Mouse (Mus musculus) cortical plate, adult 2 months (tissue): ENCODE measurements at regions not wholly inside any gene's neighbourhood (a gene's known extent, or its start where the extent isn't known, plus 50 kb on each side); places are given as distances from the start of the nearest gene placed in this dataset.
A peak's percentile ranks its signal among the peaks of the same experiment; 100 is the strongest.

Source experiments
- H3K27ac ChIP-seq: fragments of 200-500 bp; 2 replicates; pipeline ENCODE4 v1.5.1; 2012; ENCODE audit warnings: low read length, control low read depth, inconsistent platforms; ENCODE audit not compliant: insufficient read depth
- H3K4me1 ChIP-seq: fragments of 200-500 bp; 2 replicates; pipeline ENCODE4 v1.6.1; 2011; ENCODE audit warnings: low read length; ENCODE audit not compliant: control insufficient read depth, insufficient read depth
- H3K4me3 ChIP-seq: fragments of 200-500 bp; 2 replicates; pipeline ENCODE4 v1.5.1; 2011; ENCODE audit warnings: mild to moderate bottlenecking, low read length, control low read depth; ENCODE audit not compliant: insufficient read depth
- CTCF ChIP-seq: fragments of 200-500 bp; IDR thresholded peaks from 2 replicates; pipeline ENCODE4 v1.5.1; 2011; ENCODE audit warnings: mild to moderate bottlenecking, control low read depth, low read length; ENCODE audit not compliant: insufficient read depth; ENCODE audit errors: extremely low read depth
- POLR2A ChIP-seq: fragments of 200-500 bp; IDR thresholded peaks from 2 replicates; pipeline ENCODE4 v1.6.1; 2011; ENCODE audit warnings: mild to moderate bottlenecking, low read length, control low read depth; ENCODE audit not compliant: insufficient read depth; ENCODE audit errors: extremely low read depth

DNA sequence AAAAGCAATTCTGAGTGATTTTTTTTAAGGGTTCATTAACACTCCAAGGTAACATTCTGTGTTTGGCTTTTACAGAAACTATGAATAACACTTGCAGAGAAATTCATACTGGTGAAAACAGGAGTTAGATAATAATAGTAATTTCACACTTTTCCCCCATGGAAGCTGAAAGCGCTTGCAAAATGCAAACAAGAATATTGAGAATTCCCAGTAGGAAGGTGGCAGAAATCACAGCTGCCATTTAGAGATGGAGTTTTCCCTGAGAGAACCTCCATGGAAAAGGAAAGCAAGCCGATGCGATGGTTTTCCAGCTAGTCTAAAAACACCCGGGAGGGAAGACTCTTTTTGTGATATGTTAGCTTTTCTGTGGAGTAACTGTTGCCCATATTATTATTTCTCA, 174.1 kb upstream of the App start:
- no peak overlapping the region for H3K4me3 ChIP-seq
- H3K4me1 ChIP-seq: peaks cover 3% of the 10 kb centered on the region; the same call in 1 of the 2 replicates
- no peak for TF ChIP-seq CTCF
- TF ChIP-seq POLR2A: no peak
- no peak overlapping the region for H3K27ac ChIP-seq

DNA sequence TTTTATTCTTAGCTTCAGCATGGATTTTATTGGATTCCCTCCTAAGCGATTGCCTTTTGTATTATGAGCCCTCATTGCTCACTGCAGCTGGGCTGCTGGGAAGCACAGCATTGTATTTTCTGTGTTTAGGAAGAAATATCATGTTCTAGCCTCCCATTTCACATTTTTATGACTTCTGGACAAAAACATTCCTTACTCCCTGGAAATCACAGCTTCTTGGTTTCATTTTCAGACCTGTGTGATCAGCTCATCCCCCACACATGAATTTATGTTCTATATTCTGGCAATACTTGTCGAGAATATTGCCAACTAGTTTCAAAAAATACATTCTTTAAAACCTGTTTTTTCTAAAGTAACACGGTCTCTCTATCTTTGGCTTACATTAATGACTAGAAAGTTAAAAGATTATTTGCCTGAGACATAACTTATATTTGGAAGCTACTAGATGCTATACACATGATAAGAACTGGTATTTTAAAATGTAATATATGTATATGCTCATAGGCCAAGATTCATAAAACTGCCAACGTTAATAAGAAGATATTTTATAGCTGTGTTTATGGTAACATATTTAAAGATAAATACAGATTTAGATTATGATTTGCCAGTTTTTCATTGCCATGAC, 163.0 kb upstream of the App start:
- no peaks in the 10 kb centered on the region for H3K4me1 ChIP-seq
- no peak overlapping the region for H3K27ac ChIP-seq
- TF ChIP-seq POLR2A (no peak), CTCF (no peak)
- no peak overlapping the region for H3K4me3 ChIP-seq

- H3K27ac ChIP-seq: no peak overlapping the region
- no peak overlapping the region for H3K4me3 ChIP-seq
- TF ChIP-seq POLR2A (no peak), CTCF (no peak)
- H3K4me1 ChIP-seq: no peaks in the 10 kb centered on the region
Measured at GRCm38 (mm10) chr16:85333543-85333942, 160.0 kb upstream of the App start.

- H3K4me1 ChIP-seq: no peaks in the 10 kb centered on the region
- no peak overlapping the region for H3K27ac ChIP-seq
- TF ChIP-seq POLR2A (no peak), CTCF (no peak)
- peak overlapping the region; percentile 21; the same call in 1 of the 2 replicates for H3K4me3 ChIP-seq
Measured at GRCm38 (mm10) chr16:85312018-85312417, 138.5 kb upstream of the App start.

GRCm38 (mm10) chr16:85309493-85309892, 135.9 kb upstream of the App start:
- no peak overlapping the region for H3K4me3 ChIP-seq
- no peak for TF ChIP-seq CTCF
- TF ChIP-seq POLR2A: no peak
- no peak overlapping the region for H3K27ac ChIP-seq
- no peaks in the 10 kb centered on the region for H3K4me1 ChIP-seq

DNA sequence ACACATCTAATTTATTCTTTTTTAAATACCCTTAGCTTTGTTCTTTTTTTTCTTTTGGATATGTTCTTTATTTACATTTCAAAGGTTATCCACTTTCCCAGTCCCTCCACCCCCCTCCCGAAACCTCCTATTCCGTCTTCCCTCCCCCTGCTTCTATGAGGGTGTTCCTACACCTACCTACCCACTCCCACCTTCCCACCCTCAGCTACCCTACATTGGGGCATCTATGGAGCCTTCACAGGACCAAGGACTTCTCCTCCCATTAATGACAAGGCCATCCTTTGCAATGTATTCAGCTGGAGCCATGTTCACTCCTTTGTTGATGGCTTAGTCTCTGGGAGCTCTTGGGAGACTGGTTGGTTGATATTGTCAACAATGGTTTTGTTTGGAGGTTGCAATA, 134.9 kb upstream of the App start:
- Histone ChIP-seq H3K27ac (no peak overlapping the region), H3K4me1 (no peaks in the 10 kb centered on the region), H3K4me3 (no peak overlapping the region)
- TF ChIP-seq CTCF: no peak
- TF ChIP-seq POLR2A: no peak

- no peak overlapping the region for H3K4me3 ChIP-seq
- TF ChIP-seq CTCF (no peak), POLR2A (no peak)
- H3K27ac ChIP-seq: no peak overlapping the region
- H3K4me1 ChIP-seq: no peaks in the 10 kb centered on the region
Measured at GRCm38 (mm10) chr16:85307940-85308339, 134.4 kb upstream of the App start.

GRCm38 (mm10) chr16:85300092-85300853, 126.7 kb upstream of the App start:
- H3K27ac ChIP-seq: no peak overlapping the region
- H3K4me3 ChIP-seq: no peak overlapping the region
- H3K4me1 ChIP-seq: no peaks in the 10 kb centered on the region
- TF ChIP-seq POLR2A (no peak), CTCF (no peak)

DNA sequence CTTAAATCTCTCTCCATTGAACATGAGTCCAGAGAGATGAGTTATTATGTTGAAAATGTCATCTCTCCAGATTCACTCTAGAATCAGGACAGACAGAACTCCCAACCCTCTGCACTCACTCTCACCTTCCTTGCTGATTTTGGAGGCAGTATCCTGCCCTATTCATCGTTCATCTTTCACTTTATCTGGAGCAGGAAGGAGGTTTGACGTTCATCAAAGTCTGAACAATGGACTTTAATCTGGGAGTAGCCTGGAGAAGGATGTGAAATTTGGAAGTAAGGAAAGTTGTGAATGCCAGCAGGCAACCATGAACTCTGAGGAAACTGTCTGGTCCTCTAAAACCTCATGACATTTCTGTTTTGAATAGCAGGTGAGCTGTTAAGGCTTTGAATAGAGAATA, 125.0 kb upstream of the App start:
- Histone ChIP-seq H3K4me1 (no peaks in the 10 kb centered on the region), H3K27ac (no peak overlapping the region), H3K4me3 (no peak overlapping the region)
- TF ChIP-seq CTCF (no peak), POLR2A (no peak)

- H3K27ac ChIP-seq: no peak overlapping the region
- no peak overlapping the region for H3K4me3 ChIP-seq
- no peak for TF ChIP-seq POLR2A
- TF ChIP-seq CTCF: no peak
Measured at GRCm38 (mm10) chr16:85290986-85291952, 117.7 kb upstream of the App start.

More at GRCm38 (mm10) chr16:85290986-85291952, 117.7 kb upstream of the App start:
- no peaks in the 10 kb centered on the region for H3K4me1 ChIP-seq
